Mouse (Mus musculus) lung, postnatal 0 days (tissue): ENCODE measurements around the gene Tekt5.

Experiments used
- CTCF ChIP-seq: IDR thresholded peaks from 2 replicates; pipeline ENCODE4 v1.5.1; 2016; ENCODE audit warnings: antibody characterized with exemption, mild to moderate bottlenecking
- EP300 ChIP-seq: IDR thresholded peaks from 2 replicates; pipeline ENCODE4 v1.6.1; 2016; ENCODE audit warnings: antibody characterized with exemption, mild to moderate bottlenecking, control low read depth

DNA sequence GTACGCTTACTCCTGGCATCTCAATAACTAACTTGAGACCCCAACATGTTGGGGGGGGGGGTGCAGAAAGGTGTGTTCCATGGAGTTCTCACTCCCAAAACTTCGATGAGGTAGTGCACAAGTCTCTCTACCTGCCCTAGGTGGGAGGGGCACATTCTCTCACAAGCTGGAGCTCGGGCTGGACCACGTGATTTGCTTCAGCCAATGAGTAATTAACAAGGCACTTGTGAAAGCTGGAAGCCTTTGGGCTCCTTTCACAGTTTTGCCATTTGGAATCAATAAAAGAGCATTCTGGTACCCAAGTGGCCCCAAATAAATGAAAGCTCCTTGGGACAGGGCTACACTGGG is 78.1 kb downstream of the Tekt5 start:
- TF ChIP-seq CTCF, result no peak
- no peak for TF ChIP-seq EP300
